Mouse (Mus musculus) forebrain, embryonic 12.5 days (tissue): ENCODE results near the gene Upf1. TPM values are rescaled to one million over a fixed set of nuclear protein-coding genes. Genes with fewer than 3 reads are reported as not detected.

Experiments
- ATAC-seq: fragments of 200-750 bp; cut with Nextera tagmentation; 2 replicates; pipeline ENCODE4 v1.8.0; 2017; ENCODE audit warnings: moderate TSS enrichment; ENCODE audit not compliant: low FRiP score
- H3K27ac ChIP-seq: fragments of 300-500 bp; sonication (generic); 2 replicates; pipeline ENCODE4 v1.5.1; 2016; ENCODE audit warnings: mild to moderate bottlenecking
- H3K27me3 ChIP-seq: fragments of 300-500 bp; sonication (generic); 2 replicates; pipeline ENCODE4 v1.6.1; 2016; ENCODE audit warnings: mild to moderate bottlenecking
- H3K36me3 ChIP-seq: fragments of 300-500 bp; sonication (generic); replicated peaks from 2 replicates; pipeline ENCODE4 v1.6.1; 2016; ENCODE audit warnings: mild to moderate bottlenecking
- H3K4me1 ChIP-seq: fragments of 300-500 bp; sonication (generic); 2 replicates; pipeline ENCODE4 v1.6.1; 2016
- H3K4me2 ChIP-seq: fragments of 300-500 bp; sonication (generic); 2 replicates; pipeline ENCODE4 v1.6.1; 2016; ENCODE audit warnings: mild to moderate bottlenecking, moderate library complexity
- H3K4me3 ChIP-seq: fragments of 300-500 bp; sonication (generic); replicated peaks from 2 replicates; pipeline ENCODE4 v1.5.1; 2016; ENCODE audit warnings: mild to moderate bottlenecking
- H3K9ac ChIP-seq: fragments of 300-500 bp; sonication (generic); 2 replicates; pipeline ENCODE4 v1.6.1; 2016; ENCODE audit warnings: mild to moderate bottlenecking
- H3K9me3 ChIP-seq: fragments of 300-500 bp; sonication (generic); 2 replicates; pipeline ENCODE4 v1.6.1; 2016
- WGBS: fragments of 180-500 bp; shearing (Covaris S2); methylation state at CpG from one replicate; pipeline ENCODE4 v1.1.7; 2016; 5-methylcytosine and 5-hydroxymethylcytosine counted together
- polyA plus RNA-seq: library from polyadenylated mRNA; unstranded; fragments of >200 nt; fragmentation: Nextera tagmentation; extraction: Ambion mirVana; gene quantifications from 2 replicates; pipeline ENCODE4 v1.2.1, GENCODE M21; 2016

Upf1 gene
- polyA plus RNA-seq, 1 experiment from 2014 or later: 26.9 TPM

- peak; percentile 73 for ATAC-seq
- no peaks in the 10 kb centered on the region for H3K9me3 ChIP-seq
- H3K4me1 ChIP-seq: peaks cover 33% of the 10 kb centered on the region
- H3K36me3 ChIP-seq: peaks cover 82% of the 10 kb centered on the region
- H3K4me3 ChIP-seq: peak overlapping the region; percentile 14; the same call in 1 of the 2 replicates
- peaks cover 27% of the 10 kb centered on the region for H3K27me3 ChIP-seq
- H3K9ac ChIP-seq: peak overlapping the region; percentile 56
- no peak overlapping the region for H3K4me2 ChIP-seq
- H3K27ac ChIP-seq: peak overlapping the region; percentile 47
- WGBS: 23% methylated on average over 41 of the region's 41 CpGs
Measured at GRCm38 (mm10) chr8:70332070-70332877, 20.8 kb downstream of the Upf1 start.

GRCm38 (mm10) chr8:70331526-70331925 lies 21.6 kb downstream of the Upf1 start:
- H3K9me3 ChIP-seq: no peaks in the 10 kb centered on the region
- H3K9ac ChIP-seq: peak overlapping the region; percentile 12; the same call in 1 of the 2 replicates
- no peak overlapping the region for H3K4me2 ChIP-seq
- ATAC-seq: no peak
- peaks cover 27% of the 10 kb centered on the region for H3K27me3 ChIP-seq
- peaks cover 33% of the 10 kb centered on the region for H3K4me1 ChIP-seq
- peaks cover 79% of the 10 kb centered on the region for H3K36me3 ChIP-seq
- no peak overlapping the region for H3K4me3 ChIP-seq
- 69% methylated on average over 19 of the region's 19 CpGs for WGBS
- H3K27ac ChIP-seq: peak overlapping the region; percentile 43

- peaks cover 27% of the 10 kb centered on the region for H3K27me3 ChIP-seq
- peak overlapping the region; percentile 31 for H3K4me2 ChIP-seq
- H3K9me3 ChIP-seq: no peaks in the 10 kb centered on the region
- H3K36me3 ChIP-seq: peaks cover 73% of the 10 kb centered on the region
- WGBS: 29% methylated on average over 51 of the region's 53 CpGs
- peak overlapping the region; percentile 10 for H3K4me3 ChIP-seq
- H3K9ac ChIP-seq: peak overlapping the region; percentile 45
- peak; percentile 82 for ATAC-seq
- peaks cover 33% of the 10 kb centered on the region for H3K4me1 ChIP-seq
- H3K27ac ChIP-seq: 0 out of 2 replicates have a peak overlapping the region, but pooled peaks have one; percentile 25
Measured at GRCm38 (mm10) chr8:70330741-70331364, 22.2 kb downstream of the Upf1 start.

- peak overlapping the region; percentile 10 for H3K4me3 ChIP-seq
- peaks cover 65% of the 10 kb centered on the region for H3K36me3 ChIP-seq
- H3K9me3 ChIP-seq: no peaks in the 10 kb centered on the region
- 0 out of 2 replicates have a peak overlapping the region, but pooled peaks have one; percentile 25 for H3K27ac ChIP-seq
- H3K4me2 ChIP-seq: peak overlapping the region; percentile 31
- peak; percentile 33 for ATAC-seq
- H3K27me3 ChIP-seq: peaks cover 27% of the 10 kb centered on the region
- peak overlapping the region; percentile 45 for H3K9ac ChIP-seq
- H3K4me1 ChIP-seq: peaks cover 33% of the 10 kb centered on the region
- WGBS: 7% methylated on average over 45 of the region's 45 CpGs
Measured at GRCm38 (mm10) chr8:70329835-70330740, 23.0 kb downstream of the Upf1 start.

- H3K27ac ChIP-seq: 0 out of 2 replicates have a peak within 1 kb of the TSS, but pooled peaks have one; percentile 25
- H3K4me2 ChIP-seq: peak within 1 kb of the TSS; percentile 31
- peaks cover 27% of the 10 kb centered on the region for H3K27me3 ChIP-seq
- H3K36me3 ChIP-seq: peaks cover 63% of the 10 kb centered on the region
- ATAC-seq: no peak
- H3K4me1 ChIP-seq: peaks cover 33% of the 10 kb centered on the region
- no peaks in the 10 kb centered on the region for H3K9me3 ChIP-seq
- WGBS: 29% methylated on average over 14 of the region's 14 CpGs
- peak within 1 kb of the TSS; percentile 45 for H3K9ac ChIP-seq
- H3K4me3 ChIP-seq: peak within 1 kb of the TSS; percentile 10
Measured at GRCm38 (mm10) chr8:70329124-70329834, 23.8 kb downstream of the Upf1 start, which contains the start of gene Gdf1. Gdf1 (plus strand) TSS chr8:70329817.

GRCm38 (mm10) chr8:70327512-70327911 lies 25.6 kb downstream of the Upf1 start:
- WGBS: 95% methylated on average over 6 of the region's 6 CpGs
- ATAC-seq: no peak

GRCm38 (mm10) chr8:70323716-70324115 lies 29.4 kb downstream of the Upf1 start:
- Histone ChIP-seq H3K27ac (no peak overlapping the region), H3K4me1 (no peaks in the 10 kb centered on the region), H3K36me3 (peaks cover 58% of the 10 kb centered on the region), H3K4me3 (no peak overlapping the region), H3K9me3 (no peaks in the 10 kb centered on the region), H3K9ac (no peak overlapping the region), H3K27me3 (peaks cover under 1% of the 10 kb centered on the region), H3K4me2 (no peak overlapping the region)
- WGBS: 91% methylated on average over 3 of the region's 3 CpGs
- ATAC-seq: no peak

More at GRCm38 (mm10) chr8:70327512-70327911, 25.6 kb downstream of the Upf1 start:
- Histone ChIP-seq H3K27ac (no peak overlapping the region), H3K9ac (no peak overlapping the region), H3K27me3 (peaks cover 27% of the 10 kb centered on the region), H3K4me2 (no peak overlapping the region), H3K36me3 (peaks cover 62% of the 10 kb centered on the region), H3K9me3 (no peaks in the 10 kb centered on the region), H3K4me3 (no peak overlapping the region), H3K4me1 (peaks cover 33% of the 10 kb centered on the region)

- Histone ChIP-seq H3K4me3 (peak overlapping the region; percentile 55; the same call in 1 of the 2 replicates), H3K27ac (peak overlapping the region; percentile 93), H3K9me3 (no peaks in the 10 kb centered on the region), H3K9ac (peak overlapping the region; percentile 36; the same call in 1 of the 2 replicates), H3K36me3 (peaks cover 32% of the 10 kb centered on the region), H3K27me3 (no peaks in the 10 kb centered on the region), H3K4me2 (peak overlapping the region; percentile 87), H3K4me1 (peaks cover 36% of the 10 kb centered on the region)
- no peak for ATAC-seq
- WGBS: 84% methylated on average over 5 of the region's 5 CpGs
Measured at GRCm38 (mm10) chr8:70317872-70318271, 35.2 kb downstream of the Upf1 start.

GRCm38 (mm10) chr8:70316511-70317504 lies 36.3 kb downstream of the Upf1 start:
- Histone ChIP-seq H3K4me2 (peak overlapping the region; percentile 87), H3K9ac (peak overlapping the region; percentile 67), H3K27ac (peak overlapping the region; percentile 93), H3K4me3 (peak overlapping the region; percentile 55), H3K9me3 (no peaks in the 10 kb centered on the region), H3K27me3 (no peaks in the 10 kb centered on the region), H3K4me1 (peaks cover 36% of the 10 kb centered on the region), H3K36me3 (peaks cover 38% of the 10 kb centered on the region)
- ATAC-seq: peak; percentile 91
- WGBS: 6% methylated on average over 15 of the region's 15 CpGs

GRCm38 (mm10) chr8:70315624-70316510 lies 37.2 kb downstream of the Upf1 start, which contains the start of gene Cers1:
Cers1 (plus strand) TSS chr8:70315775.
- peak; percentile 67 for ATAC-seq
- Histone ChIP-seq H3K27ac (peak within 1 kb of the TSS; percentile 93), H3K27me3 (no peaks in the 10 kb centered on the region), H3K4me2 (peak within 1 kb of the TSS; percentile 87), H3K9me3 (no peaks in the 10 kb centered on the region), H3K9ac (peak within 1 kb of the TSS; percentile 67), H3K36me3 (peaks cover 48% of the 10 kb centered on the region), H3K4me1 (peaks cover 36% of the 10 kb centered on the region), H3K4me3 (peak within 1 kb of the TSS; percentile 55)
- WGBS: 1% methylated on average over 66 of the region's 66 CpGs
